Mouse (Mus musculus) thymus, adult 2 months (tissue): ENCODE results near the gene Ndufb3. TPM values are rescaled to one million over a fixed set of nuclear protein-coding genes. Genes with fewer than 3 reads are reported as not detected.
"Not testable (repeated sequence)": the region's sequence is repeated elsewhere in the genome, so short reads cannot be mapped to it uniquely, and the experiment has no call there.

Experiments
- DNase-seq: peaks from one replicate; pipeline ENCODE4 v3.0.0; 2021
- H3K27ac ChIP-seq: fragments of 200-500 bp; 2 replicates; pipeline ENCODE4 v1.5.1; 2012; ENCODE audit warnings: low read length, control low read depth; ENCODE audit not compliant: control insufficient read depth, insufficient read depth
- H3K27me3 ChIP-seq: fragments of 200-500 bp; 2 replicates; pipeline ENCODE4 v1.6.1; 2012; ENCODE audit warnings: mild to moderate bottlenecking, low read length, moderate library complexity, mixed read lengths; ENCODE audit not compliant: control insufficient read depth, insufficient read depth
- H3K36me3 ChIP-seq: fragments of 200-500 bp; 2 replicates; pipeline ENCODE4 v1.6.1; 2012; ENCODE audit warnings: mild to moderate bottlenecking, low read length, moderate library complexity; ENCODE audit not compliant: control insufficient read depth, insufficient read depth
- H3K4me1 ChIP-seq: fragments of 200-500 bp; replicated peaks from 2 replicates; pipeline ENCODE4 v1.6.1; 2012; ENCODE audit warnings: low read length; ENCODE audit not compliant: control insufficient read depth, insufficient read depth
- H3K4me3 ChIP-seq: fragments of 200-500 bp; 2 replicates; pipeline ENCODE4 v1.5.1; 2012; ENCODE audit warnings: mild to moderate bottlenecking, low read length, control low read depth, moderate library complexity; ENCODE audit not compliant: control insufficient read depth, insufficient read depth
- CTCF ChIP-seq: fragments of 200-500 bp; IDR thresholded peaks from 2 replicates; pipeline ENCODE4 v1.5.1; 2012; ENCODE audit warnings: mild to moderate bottlenecking, control low read depth, low read length, moderate library complexity, borderline replicate concordance; ENCODE audit not compliant: control insufficient read depth, poor library complexity, insufficient read depth; ENCODE audit errors: extremely low read depth
- POLR2A ChIP-seq: fragments of 200-500 bp; IDR thresholded peaks from 2 replicates; pipeline ENCODE4 v1.6.1; 2012; ENCODE audit warnings: mild to moderate bottlenecking, low read length, control low read depth, moderate library complexity; ENCODE audit not compliant: control insufficient read depth, poor library complexity, insufficient read depth; ENCODE audit errors: extremely low read depth
- WGBS: fragments of 180-500 bp; shearing (Covaris S2); methylation state at CpG from one replicate; pipeline ENCODE4 v1.1.7; 2018; 5-methylcytosine and 5-hydroxymethylcytosine counted together
- polyA plus RNA-seq: library from polyadenylated mRNA; depleted of rRNA; stranded (reverse); fragments of >200 nt; gene quantifications from 2 replicates; pipeline ENCODE4 v1.2.3, GENCODE M21; 2012; rRNA removed

Gene Ndufb3
- polyA plus RNA-seq: 34.6 and 45.2 TPM in 2 replicates

DNA sequence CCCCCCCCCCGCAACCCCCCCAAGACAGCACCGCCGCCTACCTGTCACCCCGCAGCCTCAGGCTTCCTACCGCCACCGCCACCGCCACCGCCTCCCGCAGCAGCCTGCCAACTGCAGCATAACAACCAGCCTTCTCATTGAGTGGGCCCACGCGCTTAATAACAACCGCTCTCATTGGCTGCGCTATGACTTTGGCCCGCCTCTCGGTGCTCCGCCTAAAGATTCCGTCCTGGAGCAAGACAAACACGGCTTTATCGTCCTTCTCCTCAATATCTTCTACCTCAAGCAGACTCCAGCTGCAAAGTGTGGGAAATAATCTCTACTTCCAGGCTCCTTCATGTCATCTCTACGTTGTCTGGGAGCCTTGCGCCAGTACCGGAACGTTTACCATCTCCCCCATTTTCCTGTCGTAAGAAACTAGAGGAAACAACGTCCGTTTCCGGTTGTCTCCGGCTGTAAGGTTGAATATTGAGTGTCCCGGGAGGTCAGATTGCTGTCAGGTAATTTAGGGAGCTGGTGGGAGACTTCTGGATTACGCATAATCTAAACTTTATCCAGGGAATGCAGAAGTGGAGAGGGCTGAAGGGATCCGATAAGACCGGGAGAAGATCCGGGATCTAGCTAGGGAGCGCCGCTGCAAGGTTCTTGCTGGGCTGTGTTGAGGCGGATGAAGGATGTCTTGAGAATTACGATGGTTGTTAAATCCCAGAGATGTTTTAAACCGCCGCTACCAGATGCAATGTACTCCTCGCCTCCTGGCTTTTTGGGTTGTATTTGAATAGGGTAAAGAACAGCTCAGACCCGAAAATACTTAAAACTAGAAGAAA, at the start of gene Ndufb3, which contains the start of gene Fam126b:
Gene Ndufb3 (plus strand): TSS at position 214 of the 827 bp plus-strand sequence.
Gene Fam126b (minus strand): TSS at position 153 of the 827 bp plus-strand sequence.
- peak; percentile 55; the same call in 1 of the 2 replicates for TF ChIP-seq POLR2A
- TF ChIP-seq CTCF: no peak
- DNase-seq: peak; percentile 82
- H3K27me3 ChIP-seq: no peaks in the 10 kb centered on the region
- H3K4me1 ChIP-seq: peaks cover 5% of the 10 kb centered on the region
- H3K36me3 ChIP-seq: peaks cover 4% of the 10 kb centered on the region; the same call in 1 of the 2 replicates
- under 1% methylated on average over 41 of the region's 41 CpGs for WGBS
- H3K4me3 ChIP-seq: peak within 1 kb of the TSS; percentile 97
- H3K27ac ChIP-seq: peak within 1 kb of the TSS; percentile 20

DNA sequence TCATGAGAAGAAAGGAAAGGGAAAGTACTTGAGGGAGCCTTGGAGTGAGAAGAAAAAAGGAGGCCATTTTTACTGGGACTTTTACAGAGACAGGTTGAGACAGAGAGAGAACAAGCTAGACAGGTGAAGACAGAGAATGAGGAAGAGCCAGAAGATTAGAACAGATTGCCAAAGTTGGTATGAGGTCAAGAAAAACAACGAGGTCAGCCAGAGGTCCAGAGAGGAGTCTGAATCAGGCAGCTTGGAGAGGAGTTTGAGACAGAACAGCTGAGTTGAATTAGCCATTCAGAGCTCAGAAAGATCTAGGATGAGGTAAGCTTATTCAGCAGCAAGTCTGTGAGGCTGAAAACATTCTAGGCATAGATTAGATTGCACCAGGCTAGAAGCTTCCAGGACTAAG, 44.8 kb upstream of the Ndufb3 start:
- no peaks in the 10 kb centered on the region for H3K4me1 ChIP-seq
- peaks cover 26% of the 10 kb centered on the region for H3K36me3 ChIP-seq
- H3K27me3 ChIP-seq: no peaks in the 10 kb centered on the region
- TF ChIP-seq CTCF: no peak
- no peak for TF ChIP-seq POLR2A
- no peak overlapping the region for H3K27ac ChIP-seq
- DNase-seq: no peak
- 87% methylated on average over 1 of the region's 1 CpGs for WGBS
- no peak overlapping the region for H3K4me3 ChIP-seq

DNA sequence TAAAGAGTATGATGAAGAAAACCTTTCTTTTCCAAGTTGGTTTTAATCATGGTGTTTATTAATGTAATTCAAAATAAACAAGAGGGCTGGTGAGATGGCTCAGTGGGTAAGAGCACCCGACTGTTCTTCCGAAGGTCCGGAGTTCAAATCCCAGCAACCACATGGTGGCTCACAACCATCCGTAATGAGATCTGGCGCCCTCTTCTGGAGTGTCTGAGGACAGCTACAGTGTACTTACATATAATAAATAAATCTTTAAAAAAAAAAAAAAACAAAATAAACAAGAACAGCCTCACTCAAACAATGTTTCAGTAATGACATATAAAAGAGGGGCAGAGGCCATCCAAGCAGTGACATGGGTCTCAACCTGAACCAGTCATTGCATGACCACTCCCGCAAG, 25.8 kb upstream of the Ndufb3 start:
- WGBS: 96% methylated on average over 6 of the region's 6 CpGs
- DNase-seq, H3K27ac ChIP-seq, H3K27me3 ChIP-seq, H3K4me3 ChIP-seq, H3K36me3 ChIP-seq, H3K4me1 ChIP-seq: not testable (repeated sequence)

DNA sequence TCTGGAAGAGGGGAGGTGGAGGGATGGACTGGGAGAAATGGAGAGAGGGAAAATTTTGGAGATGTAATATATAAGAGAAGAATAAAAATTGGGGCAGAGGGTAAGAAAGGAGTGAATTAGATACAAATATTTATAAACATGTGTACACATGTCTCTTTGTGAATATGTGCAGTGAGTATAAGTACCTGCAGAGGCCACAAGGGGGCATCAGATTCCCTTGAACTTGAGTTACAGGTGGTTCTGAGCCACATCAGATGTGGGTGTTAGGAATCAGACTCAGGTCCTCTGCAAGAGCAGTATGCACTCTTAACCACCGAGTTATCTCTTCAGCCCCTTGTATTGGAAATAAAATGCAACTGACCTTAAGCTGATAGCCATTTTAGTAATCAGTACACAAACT, 23.7 kb upstream of the Ndufb3 start:
- WGBS: 93% methylated on average over 1 of the region's 1 CpGs
- DNase-seq: peak; percentile 66
- Histone ChIP-seq H3K36me3 (no peaks in the 10 kb centered on the region), H3K4me1 (no peaks in the 10 kb centered on the region), H3K27me3 (no peaks in the 10 kb centered on the region), H3K4me3 (no peak overlapping the region), H3K27ac (no peak overlapping the region)
- no peak for TF ChIP-seq CTCF
- TF ChIP-seq POLR2A: no peak

DNA sequence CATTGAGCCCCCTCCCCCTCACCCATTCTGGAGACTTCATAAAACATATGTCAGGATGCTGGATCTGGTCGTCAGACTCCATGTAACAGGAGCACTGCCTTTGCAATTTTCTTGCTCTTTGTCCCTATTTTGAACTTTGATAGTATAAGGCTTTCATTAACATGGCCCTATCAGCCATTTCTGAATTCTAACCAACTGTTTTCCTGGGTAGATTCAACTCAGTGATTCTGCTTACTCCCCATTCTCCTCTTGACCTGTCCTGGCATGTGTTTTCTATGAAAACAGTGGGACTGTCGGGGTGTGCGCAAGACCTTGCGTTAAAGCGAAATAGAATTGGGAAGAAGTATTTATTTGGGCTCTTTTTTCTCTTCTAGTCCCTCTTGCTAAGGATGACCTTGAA, 21.2 kb upstream of the Ndufb3 start:
- WGBS: 97% methylated on average over 5 of the region's 5 CpGs
- no peaks in the 10 kb centered on the region for H3K27me3 ChIP-seq

DNA sequence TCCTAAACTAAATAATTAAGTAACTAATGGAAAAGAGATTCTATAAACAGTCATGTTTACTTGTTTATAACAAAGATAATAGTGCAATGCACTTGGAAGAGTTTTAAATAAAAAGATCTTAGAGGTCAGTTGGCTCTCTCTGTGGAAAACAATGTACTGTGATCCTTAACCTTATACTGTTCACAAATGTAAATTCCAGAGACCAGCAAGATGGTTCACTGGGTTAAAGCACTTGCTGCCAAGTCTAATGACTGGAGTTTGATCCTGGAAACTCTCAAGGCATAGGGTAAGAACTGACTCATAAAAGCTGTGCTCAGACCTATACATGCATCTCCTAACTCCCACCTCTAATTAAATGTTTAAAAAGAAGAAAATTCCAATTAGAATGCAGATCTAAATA, 19.6 kb upstream of the Ndufb3 start:
- TF ChIP-seq POLR2A: no peak
- no peak for TF ChIP-seq CTCF
- Histone ChIP-seq H3K4me1 (no peaks in the 10 kb centered on the region), H3K4me3 (no peak overlapping the region), H3K27me3 (no peaks in the 10 kb centered on the region), H3K27ac (no peak overlapping the region), H3K36me3 (no peaks in the 10 kb centered on the region)
- DNase-seq: no peak

More for the DNA sequence above, 21.2 kb upstream of the Ndufb3 start:
- no peak for DNase-seq
- TF ChIP-seq POLR2A (no peak), CTCF (no peak)
- no peak overlapping the region for H3K27ac ChIP-seq
- H3K36me3 ChIP-seq: no peaks in the 10 kb centered on the region
- no peak overlapping the region for H3K4me3 ChIP-seq
- H3K4me1 ChIP-seq: no peaks in the 10 kb centered on the region
